Mouse (Mus musculus) layer of hippocampus, postnatal 36 days (tissue): ENCODE measurements around the gene Gjc1. TPM values are rescaled to one million over a fixed set of nuclear protein-coding genes. Genes with fewer than 3 reads are reported as not detected.

Source experiments
- DNase-seq, 2 experiments: peaks; one replicate each; pipeline ENCODE4 v3.0.0; 2022
- total RNA-seq, 2 experiments: library from RNA; stranded (reverse); gene quantifications; 2 replicates each; pipeline ENCODE4 v1.2.3; 2021

The Gjc1 gene
- total RNA-seq: 1 to 10 TPM; 5.1 TPM

GRCm38 (mm10) chr11:102819021-102819782, at the start of gene Gjc1:
TSS of gene Gjc1 (minus strand) at chr11:102819700.
- peak; percentile 17 to 18 for DNase-seq

DNA sequence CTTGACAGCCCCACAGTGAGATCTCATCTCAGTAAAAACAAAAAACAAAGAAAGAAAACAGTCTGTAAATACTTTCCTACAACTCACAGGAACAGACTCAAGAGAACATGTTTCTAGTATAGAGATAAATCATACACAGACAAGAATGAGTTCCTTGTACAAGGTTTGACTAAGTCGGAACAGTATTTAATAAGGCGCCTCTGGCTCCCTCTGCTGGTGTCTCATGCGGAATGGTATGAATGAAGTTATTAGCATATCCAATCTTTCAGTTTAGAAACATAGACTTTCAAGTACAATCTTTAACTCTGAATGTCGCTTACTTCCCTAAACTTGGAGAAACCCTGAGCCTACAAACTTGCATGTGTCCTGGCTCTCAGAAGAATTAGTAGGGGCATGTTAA, 44.8 kb upstream of the Gjc1 start:
- DNase-seq: peak in 1 of 2 experiments; percentile 36

- DNase-seq: no peak
Observed at GRCm38 (mm10) chr11:102859933-102860332, 40.4 kb upstream of the Gjc1 start.

- DNase-seq: no peak
Observed at GRCm38 (mm10) chr11:102858951-102859350, 39.5 kb upstream of the Gjc1 start.

DNA sequence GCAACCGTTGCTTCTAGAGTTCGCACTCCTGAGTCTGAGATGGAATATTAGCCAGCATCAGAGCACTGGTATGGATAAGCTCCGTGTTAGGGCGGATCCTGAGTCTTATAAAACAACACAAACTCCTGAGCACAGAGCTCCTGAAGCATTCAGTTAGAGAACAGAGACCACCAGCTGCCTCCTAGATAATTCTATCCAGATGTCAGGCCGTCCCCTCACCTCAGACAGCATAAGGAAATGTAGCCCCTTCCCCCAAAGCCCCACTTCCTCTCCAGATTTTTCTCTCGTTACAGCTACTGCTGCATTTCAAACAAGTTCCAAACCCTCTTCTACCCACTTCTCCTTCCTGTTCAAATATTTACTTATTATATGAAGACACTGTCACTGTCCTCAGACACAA, 36.4 kb upstream of the Gjc1 start:
- DNase-seq: no peak

GRCm38 (mm10) chr11:102853760-102854159, 34.3 kb upstream of the Gjc1 start:
- no peak for DNase-seq

DNA sequence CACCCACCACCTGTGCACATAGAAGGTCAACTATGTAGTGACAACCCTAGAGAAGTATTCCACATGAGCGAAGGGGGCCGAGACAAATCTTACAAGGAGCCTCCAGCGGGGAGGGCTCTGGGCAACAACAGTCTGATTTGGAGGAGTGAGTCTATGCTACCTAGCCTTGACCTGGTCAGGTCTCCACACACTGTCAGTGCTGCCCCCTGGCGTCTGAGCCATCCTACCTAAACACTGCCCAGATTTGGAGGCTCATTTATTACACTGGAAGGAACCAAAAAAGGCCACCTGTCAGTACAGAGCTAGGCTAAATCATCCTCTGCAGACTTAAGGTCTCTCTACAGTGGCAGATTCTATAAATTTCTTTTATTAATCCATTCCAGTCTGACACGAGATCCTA, 32.4 kb upstream of the Gjc1 start:
- DNase-seq: no peak

- DNase-seq: no peak
Observed at GRCm38 (mm10) chr11:102845926-102846325, 26.4 kb upstream of the Gjc1 start.

GRCm38 (mm10) chr11:102838616-102839150, 19.2 kb upstream of the Gjc1 start:
- no peak for DNase-seq

GRCm38 (mm10) chr11:102838126-102838525, 18.6 kb upstream of the Gjc1 start:
- no peak for DNase-seq

- no peak for DNase-seq
Observed at GRCm38 (mm10) chr11:102837385-102837784, 17.9 kb upstream of the Gjc1 start.

DNA sequence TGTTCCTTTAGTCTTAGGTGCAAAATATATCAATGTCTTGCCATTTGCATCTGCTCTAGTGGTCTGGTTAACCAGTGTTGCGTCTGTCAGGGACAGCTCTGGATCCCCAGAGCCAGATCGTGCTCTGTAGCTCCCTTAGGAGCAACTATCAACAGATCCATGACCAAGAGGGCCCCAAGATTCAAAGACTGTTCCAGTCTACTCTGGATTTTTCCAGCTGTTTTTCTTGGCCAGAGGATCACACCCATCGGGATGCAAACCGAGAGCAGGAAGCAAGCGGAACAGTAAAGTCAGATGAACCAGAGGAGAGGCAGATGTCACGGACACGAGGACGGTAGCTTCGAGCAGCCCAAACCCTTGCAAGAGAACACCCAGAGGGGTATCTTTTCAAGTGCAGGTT, 16.6 kb upstream of the Gjc1 start:
- no peak for DNase-seq

GRCm38 (mm10) chr11:102835549-102835948, 16.0 kb upstream of the Gjc1 start, which contains the start of gene Higd1b:
TSS of gene Higd1b (plus strand) at chr11:102835849.
- no peak for DNase-seq

- DNase-seq: no peak
Observed at GRCm38 (mm10) chr11:102834219-102834618, 14.7 kb upstream of the Gjc1 start.

GRCm38 (mm10) chr11:102832700-102833297, 13.3 kb upstream of the Gjc1 start:
- DNase-seq: no peak

- no peak for DNase-seq
Observed at GRCm38 (mm10) chr11:102830276-102830675, 10.8 kb upstream of the Gjc1 start.

DNA sequence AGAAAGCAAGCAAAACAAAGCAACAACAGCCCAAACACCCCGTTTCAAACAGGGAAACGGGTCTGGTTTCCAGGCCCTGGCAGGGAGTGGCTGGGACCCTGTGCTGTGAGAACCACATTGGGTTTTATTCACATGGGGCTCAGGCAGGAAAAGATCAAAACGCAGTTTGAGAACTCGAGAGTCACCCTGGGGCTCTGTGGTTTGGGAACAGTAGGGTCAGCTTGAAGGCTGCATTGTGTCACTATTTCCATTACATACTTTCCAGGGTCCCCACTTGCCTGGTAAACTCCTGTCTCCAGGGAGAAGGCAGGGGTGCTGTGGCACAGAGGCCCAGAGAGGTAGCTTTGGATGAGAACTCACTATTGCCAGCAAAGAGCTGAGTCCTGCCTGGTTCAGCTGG, 7.6 kb upstream of the Gjc1 start:
- DNase-seq: no peak

DNA sequence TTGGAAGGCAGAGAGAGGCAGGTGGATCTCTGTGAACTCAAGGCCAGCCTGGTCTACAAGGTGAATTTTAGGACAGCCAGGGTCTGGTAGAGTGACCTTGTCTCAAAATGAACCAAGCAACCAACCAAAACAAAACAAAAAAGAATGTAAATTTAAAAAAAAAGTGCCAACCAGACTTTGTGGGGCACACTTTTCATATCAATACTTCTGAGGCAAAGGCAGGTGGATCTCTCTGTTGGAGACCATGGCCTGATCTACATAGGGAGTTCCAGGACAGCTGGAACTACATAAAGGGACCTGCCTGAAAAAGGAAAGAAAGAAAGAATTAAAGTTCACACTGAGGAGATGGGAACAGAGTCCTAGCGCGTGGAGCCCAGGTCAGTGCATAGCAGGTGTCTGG, 7.0 kb upstream of the Gjc1 start:
- DNase-seq: no peak

DNA sequence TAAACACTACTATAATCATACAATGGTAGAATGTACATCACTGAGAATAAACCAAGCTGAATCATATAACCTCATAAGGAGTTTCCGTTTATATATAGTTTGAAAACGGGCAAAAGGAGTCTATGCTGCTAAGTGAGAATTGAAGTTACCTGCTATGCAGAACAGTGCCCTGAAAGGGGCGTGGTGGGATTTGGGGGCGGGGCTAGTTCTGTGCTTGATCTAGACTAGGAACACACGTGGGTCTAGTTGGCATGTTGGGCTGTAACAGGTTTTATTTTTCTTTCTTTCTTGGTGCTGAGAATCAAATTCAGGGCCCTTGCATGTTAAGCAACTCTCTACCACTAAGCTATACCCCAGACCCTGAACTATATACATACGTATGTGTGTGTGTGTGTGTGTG, 1.7 kb upstream of the Gjc1 start:
- DNase-seq: no peak

- DNase-seq: no peak
Observed at GRCm38 (mm10) chr11:102820432-102820831, 932 bp upstream of the Gjc1 start.

GRCm38 (mm10) chr11:102819783-102820385, 384 bp upstream of the Gjc1 start:
- DNase-seq: no peak

DNA sequence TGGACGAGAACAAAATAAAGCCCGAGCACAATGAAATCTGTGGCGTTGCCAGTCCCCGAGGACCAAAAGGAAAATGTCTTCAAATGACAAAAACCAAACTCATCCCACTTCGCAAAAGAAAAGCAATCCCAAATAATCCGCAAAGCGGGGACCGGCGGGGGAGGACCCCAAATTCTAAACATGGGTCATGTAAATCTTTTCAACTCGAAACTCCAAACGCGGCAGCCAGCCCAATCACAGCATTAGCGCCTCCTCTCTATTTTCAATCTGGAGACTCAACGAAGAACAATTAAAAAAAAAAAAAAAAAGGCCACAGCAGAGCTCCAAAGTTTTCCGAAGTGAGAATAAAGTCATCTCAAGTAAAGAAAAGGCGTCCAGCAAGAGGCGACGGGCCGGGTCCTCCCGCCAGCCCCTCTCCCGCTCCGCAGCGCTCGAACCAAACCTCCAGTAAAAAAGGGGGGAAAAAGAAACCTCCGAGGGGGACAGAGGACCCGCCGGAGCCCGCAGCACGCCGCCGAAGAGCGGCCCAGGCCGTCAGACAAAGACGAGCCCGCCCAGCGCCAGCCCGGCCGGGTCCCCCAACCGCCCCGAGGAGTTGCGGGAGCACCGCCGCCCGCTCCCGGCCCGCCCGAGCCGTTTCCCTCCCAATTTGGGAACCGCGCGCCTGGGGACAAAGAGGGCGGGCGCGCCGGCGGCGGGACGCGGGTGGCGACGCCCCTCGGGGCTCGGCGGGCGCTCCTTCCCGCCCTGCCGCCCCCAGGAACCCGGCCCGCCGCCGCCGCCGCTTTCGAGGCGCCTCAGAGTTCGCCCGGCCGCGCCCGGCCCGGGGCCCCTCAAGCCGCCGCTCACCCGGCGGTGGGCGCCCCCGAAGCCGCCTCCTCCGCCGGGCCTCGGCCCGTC, 1.1 kb downstream of the Gjc1 start:
- no peak for DNase-seq
